Mouse (Mus musculus) embryo, embryonic 10.5 days (tissue): ENCODE measurements at regions not wholly inside any gene's neighbourhood (a gene's known extent, or its start where the extent isn't known, plus 50 kb on each side); places are given as distances from the start of the nearest gene placed in this dataset.

ENCODE experiments used
- DNase-seq: peaks from one replicate; pipeline ENCODE4 v3.0.0-alpha.2; 2015; ENCODE audit warnings: low spot score

DNA sequence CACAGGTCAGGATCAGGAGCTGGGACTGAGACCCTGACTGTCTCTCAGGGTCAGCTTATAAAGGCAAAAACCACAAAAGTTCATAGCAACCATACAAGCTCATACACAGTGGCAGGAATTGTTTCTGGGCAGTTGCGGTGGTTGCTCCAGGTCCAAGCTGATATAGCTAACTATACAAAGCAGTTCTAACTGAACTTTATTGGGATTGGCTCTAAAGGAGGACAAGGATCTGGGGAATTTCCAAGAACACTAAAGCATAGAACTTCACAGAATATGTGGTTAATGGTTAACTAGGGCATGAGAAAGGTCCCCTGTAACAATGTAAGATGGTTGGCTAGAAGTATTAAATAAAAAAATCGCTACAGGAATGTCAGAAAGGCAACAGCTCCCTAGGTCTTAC is 748.0 kb upstream of the Crim1 start:
- DNase-seq, result no peak

DNA sequence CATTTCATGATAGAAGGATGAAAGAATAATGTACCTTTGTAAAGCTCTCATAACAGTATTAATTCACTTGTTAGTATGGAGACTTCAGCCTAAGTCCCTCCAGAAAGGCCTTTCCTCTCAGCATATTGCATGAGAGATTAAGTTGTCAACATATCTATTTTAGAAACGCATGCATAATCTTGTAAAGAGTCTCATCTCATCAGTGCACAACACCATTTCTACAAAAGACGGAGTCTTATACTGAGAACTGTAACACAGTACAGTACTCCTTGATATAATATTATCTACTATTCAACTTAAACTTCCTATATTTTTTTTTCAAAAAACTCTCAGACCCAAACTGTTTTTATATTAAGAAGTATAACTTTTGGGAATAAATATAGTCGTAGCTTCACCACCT is 730.4 kb upstream of the Crim1 start:
- DNase-seq, result no peak

- peak; percentile 12 for DNase-seq
Measured at GRCm38 (mm10) chr17:77470195-77470594, 729.9 kb upstream of the Crim1 start.

GRCm38 (mm10) chr17:77471921-77472320 is 728.1 kb upstream of the Crim1 start:
- DNase-seq, result no peak
